Mouse (Mus musculus) frontal cortex, adult 2 months (tissue): ENCODE measurements around the gene Tmem206. TPM values are rescaled to one million over a fixed set of nuclear protein-coding genes. Genes with fewer than 3 reads are reported as not detected.
A peak's percentile ranks its signal among the peaks of the same experiment; 100 is the strongest.

ENCODE experiments used
- DNase-seq, 2 experiments: peaks; one replicate each; pipeline ENCODE4 v3.0.0; 2022; ENCODE audit warnings: low spot score in 1 of 2; ENCODE audit errors: extremely low spot score in 1 of 2
- polyA plus RNA-seq: library from polyadenylated mRNA; depleted of rRNA; stranded (reverse); fragments of >200 nt; gene quantifications from 2 replicates; pipeline ENCODE4 v1.2.3, GENCODE M21; 2012

The Tmem206 gene
- polyA plus RNA-seq, 1 experiment: 11.2 TPM

DNA sequence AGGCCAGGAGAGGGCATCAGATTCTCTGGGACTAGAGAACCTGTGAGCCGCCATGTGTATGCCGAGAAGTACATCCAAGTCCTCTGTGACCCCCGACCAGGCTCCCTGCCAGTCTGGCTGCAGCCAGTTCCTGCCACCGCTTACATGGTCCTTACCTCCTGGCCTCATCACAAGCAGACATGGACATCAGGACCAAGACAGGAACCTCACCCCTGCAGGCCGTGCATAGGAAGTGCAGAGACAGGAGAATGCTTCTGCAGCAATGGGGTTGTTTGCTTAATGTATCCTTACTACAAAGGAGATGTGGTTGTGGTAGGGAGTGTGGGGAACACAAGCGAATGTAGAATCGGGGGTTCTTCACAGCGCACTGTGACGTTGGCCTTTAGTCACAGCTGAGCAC, 19.4 kb upstream of the Tmem206 start:
- DNase-seq: no peak

DNA sequence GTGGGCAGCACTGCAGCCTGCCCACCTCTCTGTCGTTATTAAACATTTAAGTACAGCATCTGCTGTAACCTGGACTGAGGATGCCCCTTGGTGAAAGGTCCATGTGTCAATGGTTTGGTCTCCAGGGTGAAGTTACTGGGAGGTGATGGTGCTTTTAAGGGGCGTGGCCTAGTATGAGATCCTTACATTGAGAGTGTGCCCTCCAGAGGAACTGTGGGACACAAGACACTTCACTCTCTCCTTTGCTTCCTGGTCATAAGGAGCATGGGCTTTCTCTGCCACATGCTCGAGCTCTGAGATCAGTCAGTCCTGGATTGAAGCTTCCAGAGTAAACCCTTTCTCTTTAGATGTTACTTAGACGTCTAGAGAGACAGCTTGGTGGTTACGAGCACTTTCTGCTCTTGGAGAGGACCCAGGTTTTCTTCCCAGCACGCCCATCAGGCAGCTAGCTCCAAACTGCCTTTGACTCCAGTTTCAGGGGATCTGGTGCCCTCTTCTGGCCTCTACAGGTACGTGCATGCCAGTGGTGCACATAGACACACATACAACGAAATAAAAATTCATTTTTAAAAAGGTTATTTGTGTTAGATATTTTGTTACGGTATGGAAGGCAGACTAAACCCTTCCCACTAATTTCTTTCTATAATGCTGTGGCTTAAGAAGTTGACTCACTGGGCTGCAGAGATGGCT, 17.8 kb upstream of the Tmem206 start:
- DNase-seq: no peak

DNA sequence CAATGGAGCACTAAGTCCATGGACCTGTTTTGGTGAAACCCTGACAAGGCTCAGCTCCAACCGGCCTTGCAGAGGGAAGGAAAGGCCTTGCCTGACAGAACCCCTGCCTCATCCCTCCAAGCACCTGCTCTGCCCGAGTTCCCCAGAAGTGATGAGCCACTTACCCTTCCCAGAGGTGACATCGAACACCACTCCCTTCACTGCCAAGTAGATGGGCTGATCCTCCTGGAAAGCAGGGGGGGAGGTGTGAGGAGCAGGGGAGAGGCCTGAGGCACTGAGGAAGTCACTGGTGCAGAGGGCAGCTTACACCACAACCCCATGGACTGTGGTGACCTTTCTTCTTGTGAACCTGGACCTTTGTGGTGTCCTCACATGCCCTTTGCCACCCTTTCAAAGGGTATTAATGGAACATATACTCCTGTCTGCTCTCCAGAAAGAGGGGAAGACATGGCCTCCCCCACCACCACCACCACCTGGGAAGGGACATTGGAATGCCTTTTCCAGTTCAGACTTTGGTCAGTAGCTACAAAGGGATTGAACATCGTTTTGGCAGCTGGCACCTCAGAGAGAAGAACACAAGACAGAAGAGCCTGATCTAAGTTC, 14.3 kb upstream of the Tmem206 start:
- DNase-seq: no peak

DNA sequence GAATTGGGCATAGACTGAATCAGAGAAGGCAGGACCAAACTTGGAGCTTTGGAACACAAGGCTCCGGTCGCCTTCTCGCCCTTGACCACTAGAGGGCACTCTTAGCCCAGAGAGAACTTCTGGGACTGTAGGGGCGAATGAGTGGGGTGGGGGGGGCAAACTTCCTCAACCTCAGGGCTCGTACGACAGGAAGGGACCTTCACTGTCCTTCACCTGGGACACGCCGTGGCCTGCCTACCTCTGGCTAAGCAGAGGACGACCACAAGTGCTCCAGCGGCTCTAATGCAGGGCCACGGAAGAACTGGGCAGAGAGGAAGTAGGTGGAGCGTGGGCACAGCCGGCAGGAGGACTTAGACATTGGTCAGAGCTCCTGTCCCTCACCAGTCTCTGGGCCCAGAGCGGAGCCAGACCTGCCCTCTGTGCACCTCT, 13.2 kb upstream of the Tmem206 start:
- DNase-seq: peak; percentile 36 to 92

DNA sequence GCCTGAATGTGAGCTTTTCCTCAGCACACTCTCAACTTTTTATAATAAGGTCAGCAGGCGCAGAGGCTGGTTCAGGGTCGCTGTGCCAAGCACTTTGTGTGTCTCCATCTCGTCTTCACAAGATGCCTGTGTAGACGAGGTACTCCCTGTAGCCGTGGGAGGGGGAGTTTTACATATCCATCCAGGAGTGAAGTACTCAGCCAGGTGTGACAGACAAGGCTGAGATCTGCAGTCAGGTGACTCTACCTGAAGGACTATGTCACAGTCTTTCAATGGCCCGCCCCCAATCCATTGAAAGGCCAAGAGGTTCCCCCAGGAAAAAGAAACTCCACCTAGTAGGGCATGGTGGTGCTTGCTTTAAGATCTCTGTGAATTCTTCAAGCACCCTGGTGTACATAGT, 12.6 kb upstream of the Tmem206 start:
- no peak for DNase-seq

DNA sequence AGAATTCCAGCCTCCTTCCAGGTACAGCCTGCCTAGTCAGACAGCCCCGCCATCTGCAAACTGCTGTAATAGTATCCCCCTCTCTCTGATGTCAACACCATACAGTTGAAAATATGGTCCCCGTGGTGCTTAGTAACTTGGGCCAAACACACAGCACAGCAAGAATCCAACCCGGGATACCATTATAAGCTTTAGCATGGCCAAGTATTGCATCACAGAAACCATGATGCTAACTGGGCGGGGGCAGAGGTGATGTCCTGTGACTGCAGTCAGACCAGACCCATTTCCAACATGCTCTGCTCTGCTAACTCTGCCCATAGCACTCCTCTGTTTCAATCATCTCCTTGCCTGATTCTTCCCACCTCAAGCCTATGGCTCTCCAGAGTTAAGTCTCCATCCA, 11.8 kb upstream of the Tmem206 start:
- no peak for DNase-seq

DNA sequence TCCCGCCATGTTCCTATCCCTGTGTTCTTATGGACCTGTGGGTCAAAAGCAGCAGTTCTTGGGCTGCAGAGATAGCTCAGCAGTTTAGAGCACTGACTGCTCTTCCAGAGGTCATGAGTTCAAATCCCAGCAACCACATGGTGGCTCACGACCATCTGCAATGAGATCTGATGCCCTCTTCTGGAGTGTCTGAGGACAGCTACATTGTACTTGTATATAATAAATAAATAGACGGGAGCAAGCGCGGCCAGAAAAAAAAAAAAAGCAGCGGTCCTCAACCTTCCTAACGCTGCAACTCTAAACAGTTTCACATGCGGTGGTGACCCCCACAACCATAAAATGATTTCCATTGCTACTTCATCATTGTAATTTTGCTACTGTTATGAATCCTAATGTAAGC, 8.9 kb upstream of the Tmem206 start:
- no peak for DNase-seq

DNA sequence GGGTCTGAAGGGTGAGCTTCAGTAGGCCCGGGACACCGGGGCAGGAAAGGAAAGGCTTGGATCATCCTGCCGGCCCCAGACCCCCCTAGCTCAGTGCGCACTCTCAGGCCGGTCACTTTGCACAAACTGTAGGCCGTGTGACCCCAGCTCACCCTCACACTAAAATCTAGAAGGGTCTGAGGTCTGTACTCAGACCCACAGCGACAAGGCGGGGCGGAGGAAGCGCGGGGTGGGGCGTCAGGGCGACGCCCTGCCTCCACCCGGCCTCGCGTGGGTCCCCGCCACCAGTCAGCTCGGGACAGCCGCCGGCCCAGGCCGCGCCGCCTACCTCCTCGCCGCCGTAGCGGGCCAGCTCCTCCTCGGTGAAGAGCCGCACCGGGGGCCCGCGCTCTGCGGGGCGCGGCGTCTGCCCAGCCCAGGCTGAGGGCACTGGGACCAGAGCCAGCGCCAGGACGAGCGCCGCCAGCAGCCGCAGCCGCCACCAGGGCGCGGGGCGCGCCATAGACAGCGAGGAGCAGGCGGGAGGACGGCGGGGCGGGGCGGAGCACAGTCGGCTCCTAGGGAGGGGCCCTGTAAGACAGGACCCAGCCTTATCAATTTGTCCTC, 8.0 kb upstream of the Tmem206 start, which contains the start of gene Nenf:
Gene Nenf, minus strand, starts transcription at position 604 of the 606 bp plus-strand sequence.
- peak in 1 of 2 experiments; percentile 67 for DNase-seq

DNA sequence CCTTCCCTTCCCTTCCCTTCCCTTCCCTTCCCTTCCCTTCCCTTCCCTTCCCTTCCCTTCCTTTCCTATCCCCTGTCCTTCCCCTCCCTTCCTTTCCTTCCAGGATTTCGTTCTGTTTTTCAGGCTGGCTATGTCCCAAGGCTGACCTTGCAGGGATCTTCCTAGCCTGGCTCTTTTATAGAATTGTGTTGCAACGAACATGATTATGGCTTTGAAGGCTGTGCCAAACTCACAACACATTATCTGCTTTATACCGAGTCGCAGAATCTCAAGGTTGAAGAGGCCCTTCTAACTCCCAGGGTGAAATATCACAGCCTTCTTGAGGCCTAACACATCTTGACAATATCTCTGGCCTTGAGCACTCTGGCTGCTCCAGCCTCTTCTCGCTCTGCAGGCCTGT, 7.0 kb upstream of the Tmem206 start:
- DNase-seq: no peak

DNA sequence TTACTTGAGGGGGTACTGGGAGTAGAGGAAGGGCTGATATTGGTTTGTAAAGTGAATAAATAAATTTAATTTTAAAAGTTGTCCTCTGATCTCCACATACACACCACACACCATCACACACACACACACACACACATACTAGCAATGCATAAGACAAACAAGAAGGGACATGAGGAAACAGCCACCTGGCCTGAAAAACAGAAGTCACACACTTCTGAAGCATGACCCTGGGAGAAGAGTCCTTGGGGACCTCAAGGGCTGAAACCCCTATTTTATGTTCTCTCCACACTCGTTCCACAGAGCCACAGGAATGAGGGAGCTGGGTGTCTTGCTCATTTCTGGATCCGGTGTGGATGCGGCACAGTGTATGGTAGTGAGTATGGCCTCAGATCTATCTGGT, 2.3 kb upstream of the Tmem206 start:
- no peak for DNase-seq

DNA sequence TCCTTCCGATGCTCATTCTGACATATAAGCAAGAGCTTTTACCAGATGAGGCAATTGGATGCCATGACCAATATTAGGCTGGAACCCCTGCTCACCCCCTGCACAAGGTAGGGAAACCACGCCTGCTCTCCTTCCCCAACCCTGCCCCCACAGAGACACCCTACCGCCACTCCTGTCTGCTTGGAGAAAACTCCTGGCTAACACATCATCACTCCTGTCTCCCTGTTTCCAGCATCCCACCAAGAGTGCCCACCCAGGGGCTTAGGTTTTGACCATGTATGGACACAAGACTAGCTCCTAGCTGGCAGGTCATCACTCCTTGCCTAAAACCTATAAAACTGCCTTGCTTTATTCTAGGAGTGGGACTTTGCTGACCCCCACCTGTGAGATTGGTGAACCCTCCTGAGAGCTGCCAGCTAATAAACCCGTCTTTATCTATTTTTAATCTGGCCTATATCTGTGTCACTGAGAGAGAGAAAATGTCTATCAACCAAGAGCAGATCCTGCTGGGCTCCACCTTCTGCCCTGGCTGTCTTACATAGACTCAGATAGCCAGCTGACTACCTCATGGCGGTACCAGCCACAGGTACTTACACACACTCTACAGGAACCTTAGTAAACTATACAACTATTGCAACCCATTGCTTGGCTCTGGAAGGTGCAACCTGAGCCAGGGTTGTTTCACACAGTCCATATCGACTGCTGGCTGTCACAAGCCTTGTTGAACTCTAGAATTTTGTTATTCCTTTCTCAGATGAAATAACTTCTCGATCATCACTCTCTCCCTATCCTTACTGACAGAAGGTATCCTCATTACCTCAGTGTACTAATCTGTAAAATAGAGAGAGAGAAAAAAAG, 750 bp upstream of the Tmem206 start:
- no peak for DNase-seq

DNA sequence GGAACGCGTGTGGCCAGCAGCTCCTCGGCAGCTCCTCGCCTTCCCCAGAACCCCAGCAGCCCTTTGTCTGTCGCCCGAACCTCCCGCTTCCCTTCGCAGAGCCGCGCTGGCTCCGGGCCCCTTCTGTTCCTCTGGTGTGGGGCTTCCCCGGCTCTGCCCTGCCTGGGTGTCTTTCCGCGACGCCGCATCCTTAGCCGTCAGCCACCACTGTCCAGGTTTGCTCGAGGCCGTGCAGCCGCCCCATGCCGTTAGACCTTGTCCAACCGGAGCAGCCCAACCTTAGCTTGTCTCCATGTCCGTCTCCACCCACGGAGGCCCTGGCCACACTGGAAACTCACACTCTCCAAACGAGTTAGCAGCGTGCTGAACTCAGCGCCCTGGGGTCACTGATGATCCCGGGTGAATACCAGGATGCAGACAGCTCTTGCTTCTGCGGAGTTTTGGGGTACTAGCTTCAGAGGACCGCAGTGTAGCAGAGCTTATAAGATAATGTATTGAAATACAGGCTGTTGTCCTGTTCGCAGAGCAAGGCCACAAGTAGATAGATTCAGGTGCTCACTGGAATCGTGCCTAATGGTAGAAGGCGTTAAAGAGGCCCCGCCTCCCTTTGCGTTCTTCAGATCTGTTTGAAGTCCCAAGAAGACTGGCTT, 646 bp downstream of the Tmem206 start:
- peak in 1 of 2 experiments; percentile 25 for DNase-seq

DNA sequence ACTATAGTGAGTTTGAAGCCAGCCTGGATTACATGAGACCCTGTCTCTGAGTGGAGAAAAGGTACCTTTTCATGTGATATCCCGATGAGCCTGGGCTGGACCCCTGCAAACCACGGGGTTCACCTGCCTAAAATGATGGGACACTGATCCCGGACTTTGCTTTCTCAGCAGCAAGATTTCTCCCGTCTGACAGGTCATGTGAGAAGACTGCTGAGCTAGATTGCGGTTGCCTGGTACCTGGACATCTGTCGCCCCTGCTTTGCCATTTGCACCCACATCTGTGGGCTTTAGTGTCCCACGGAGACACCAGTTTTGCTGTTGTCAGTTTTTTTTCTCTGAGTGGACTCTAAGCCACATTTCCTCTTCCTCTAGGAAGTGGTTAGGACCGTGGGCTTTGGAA, 1.5 kb downstream of the Tmem206 start:
- DNase-seq: no peak

DNA sequence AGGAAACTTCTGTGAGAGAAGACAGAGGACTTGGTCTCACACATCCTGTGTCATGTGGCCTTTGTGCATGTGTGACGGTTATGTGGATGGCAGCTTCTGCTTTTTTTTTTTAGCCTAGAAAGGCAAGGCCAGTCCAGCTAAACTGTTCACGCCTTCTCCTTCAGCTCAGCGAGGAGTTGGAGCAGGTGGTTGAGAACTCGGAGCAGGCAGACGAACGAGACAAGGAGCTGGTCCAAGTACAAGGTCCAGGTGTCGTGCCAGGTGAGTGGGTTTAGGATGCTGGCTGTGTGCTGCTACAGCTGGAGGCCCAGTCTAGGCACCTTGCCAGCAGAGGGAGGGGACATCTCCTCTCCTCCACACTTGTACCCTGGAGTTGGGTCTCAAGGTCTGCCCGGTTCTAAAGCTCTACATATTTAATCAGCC, 2.3 kb downstream of the Tmem206 start:
- no peak for DNase-seq

DNA sequence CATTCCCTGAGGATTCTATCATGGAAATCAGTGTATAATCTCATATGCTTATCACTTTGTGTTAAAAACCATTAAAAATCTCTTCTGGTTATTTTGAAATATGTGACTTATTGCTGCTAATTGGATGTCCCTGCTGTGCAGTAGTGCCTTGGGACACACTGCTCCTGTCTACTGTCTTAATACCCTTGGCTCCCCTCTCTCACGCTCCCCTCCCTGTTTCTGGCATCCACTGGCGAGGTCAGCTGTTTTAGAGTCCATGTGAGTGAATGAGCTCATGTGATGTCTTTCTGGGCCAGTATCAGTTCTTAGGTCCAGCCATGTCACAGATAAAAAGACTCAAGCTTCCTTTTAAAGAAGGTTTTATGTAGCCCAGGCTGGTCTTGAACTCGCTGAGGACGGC, 4.6 kb downstream of the Tmem206 start:
- DNase-seq: no peak

DNA sequence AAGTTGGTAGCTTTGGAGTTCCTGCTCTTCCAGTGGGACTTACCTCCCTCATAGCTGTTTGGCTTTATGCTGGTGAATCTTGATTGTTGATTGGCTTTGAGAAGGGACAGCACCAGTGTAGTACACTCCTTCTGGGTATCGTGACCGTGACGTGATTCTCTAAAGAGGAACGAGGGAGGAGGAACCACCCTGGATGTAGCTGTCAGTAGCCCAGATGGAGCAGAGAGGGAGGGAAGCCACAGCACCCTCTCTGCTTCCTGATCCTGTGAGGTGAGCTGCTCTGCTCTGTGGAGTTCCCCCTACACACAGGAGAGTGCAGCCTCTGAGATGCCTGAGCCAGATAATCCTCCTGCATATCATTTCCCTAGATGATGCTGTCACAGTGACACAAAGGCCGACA, 8.8 kb downstream of the Tmem206 start:
- no peak for DNase-seq

DNA sequence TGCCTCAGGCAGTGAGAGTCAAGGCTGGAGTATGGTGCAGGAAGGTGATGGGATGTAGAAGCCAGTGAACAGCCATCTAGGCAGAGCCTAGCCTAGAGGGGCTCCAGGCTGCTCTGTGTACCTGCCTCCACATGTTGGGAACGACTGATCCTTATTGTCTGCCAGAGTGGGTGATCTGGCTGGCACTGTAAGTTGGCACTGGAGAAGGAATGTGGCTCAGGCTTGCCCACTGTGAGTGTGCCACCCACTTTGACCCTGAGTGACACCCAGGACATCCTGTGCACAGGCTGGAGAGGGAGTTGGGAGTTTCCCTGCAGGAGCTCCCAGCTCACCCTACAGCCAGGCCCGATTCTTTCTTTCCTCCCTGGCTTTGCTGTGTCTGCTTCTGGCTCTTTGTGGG, 14.2 kb downstream of the Tmem206 start:
- DNase-seq: no peak

DNA sequence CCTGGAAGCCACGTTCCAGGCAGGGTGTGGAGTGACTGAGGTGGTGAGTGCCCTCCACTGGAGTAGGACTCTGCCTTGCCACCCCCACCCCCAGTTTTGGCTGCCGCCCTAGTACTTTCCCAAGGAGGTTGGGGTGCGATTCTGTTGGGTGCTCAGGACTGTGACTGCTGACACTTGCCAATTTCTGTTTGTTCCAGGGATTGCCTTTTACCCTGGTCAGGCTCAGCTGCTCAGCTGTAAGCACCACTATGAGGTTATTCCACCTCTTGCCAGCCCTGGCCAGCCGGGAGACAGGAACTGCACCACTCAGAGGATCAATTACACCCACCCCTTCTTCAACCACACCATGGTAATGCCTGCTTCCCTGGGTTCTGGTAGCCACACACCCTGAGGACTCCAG, 14.8 kb downstream of the Tmem206 start:
- no peak for DNase-seq

DNA sequence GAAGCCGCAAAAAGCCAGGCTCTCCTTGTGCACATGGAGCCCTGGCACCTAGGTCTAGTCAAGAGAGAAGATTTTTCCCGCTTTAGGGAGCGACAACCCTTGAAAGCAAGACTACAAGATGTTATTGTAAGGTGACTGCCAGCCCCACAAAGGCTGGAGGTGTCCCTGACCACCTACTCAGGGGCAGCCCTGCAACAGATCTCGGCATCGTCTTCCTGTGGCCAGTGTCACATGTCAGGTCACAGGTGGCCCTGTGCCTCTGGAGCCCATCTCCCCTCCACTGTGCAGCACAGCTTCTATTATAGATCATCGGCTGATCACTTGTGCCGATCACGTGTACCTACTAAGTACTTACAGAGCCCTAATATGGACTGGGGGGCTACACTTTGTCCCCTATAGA, 21.9 kb downstream of the Tmem206 start:
- DNase-seq: no peak

DNA sequence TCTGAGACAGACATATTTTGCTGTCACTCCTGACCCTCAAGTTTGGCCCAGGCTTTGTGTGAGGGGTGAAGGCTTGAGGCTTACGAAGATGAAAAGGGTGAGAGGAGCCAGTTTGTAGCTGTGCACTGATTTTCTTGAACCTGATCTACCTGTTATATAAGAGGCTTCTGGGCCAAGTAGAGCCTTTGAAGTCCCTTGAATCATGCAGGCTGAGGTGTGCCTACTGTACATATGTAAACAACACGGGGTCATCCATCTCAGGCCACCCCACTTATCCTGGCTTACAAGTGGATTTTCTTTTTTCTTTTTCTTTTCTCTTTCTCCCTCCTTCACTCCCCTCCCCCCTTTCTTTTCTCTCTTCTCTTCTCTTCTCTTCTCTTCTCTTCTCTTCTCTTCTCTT, 22.9 kb downstream of the Tmem206 start:
- no peak for DNase-seq

DNA sequence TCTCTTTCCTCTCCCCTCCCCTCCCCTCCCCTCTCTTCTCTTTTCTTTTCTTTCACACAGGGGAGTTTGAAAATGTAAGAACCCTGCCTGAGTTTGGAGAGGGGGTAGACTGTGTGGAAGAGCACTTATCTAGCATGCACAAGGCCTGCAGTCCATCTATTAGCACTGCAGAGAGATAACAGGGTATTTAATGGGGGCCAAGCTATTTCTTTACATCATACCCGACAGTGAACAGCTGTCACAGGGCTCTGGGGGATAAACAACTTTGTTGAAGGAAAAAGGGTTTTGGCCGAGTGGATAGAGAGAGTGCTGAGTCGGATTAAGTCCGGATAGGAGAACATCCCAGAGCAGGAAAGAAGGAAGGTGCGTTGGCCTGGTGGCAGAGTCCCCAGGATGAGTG, 23.3 kb downstream of the Tmem206 start:
- no peak for DNase-seq
